Mouse (Mus musculus) embryonic facial prominence, embryonic 15.5 days (tissue): Measurements from ENCODE around the gene Atp6v1g2. TPM values are rescaled to one million over a fixed set of nuclear protein-coding genes. Genes with fewer than 3 reads are reported as not detected.

Source experiments
- ATAC-seq: fragments of 200-750 bp; cut with Nextera tagmentation; 2 replicates; pipeline ENCODE4 v1.8.0; 2017; ENCODE audit warnings: low read depth, moderate TSS enrichment; ENCODE audit not compliant: insufficient number of reproducible peaks, low FRiP score, low TSS enrichment
- H3K27ac ChIP-seq: fragments of 300-500 bp; sonication (generic); replicated peaks from 2 replicates; pipeline ENCODE4 v1.5.1; 2015; ENCODE audit warnings: mild to moderate bottlenecking, inconsistent platforms
- H3K27me3 ChIP-seq: fragments of 300-500 bp; sonication (generic); 2 replicates; pipeline ENCODE4 v1.6.1; 2015; ENCODE audit warnings: inconsistent platforms
- H3K36me3 ChIP-seq: fragments of 300-500 bp; sonication (generic); 2 replicates; pipeline ENCODE4 v1.6.1; 2015; ENCODE audit warnings: mild to moderate bottlenecking, inconsistent platforms
- H3K4me1 ChIP-seq: fragments of 300-500 bp; sonication (generic); 2 replicates; pipeline ENCODE4 v1.6.1; 2015; ENCODE audit warnings: inconsistent platforms
- H3K4me2 ChIP-seq: fragments of 300-500 bp; sonication (generic); replicated peaks from 2 replicates; pipeline ENCODE4 v1.6.1; 2015; ENCODE audit warnings: mild to moderate bottlenecking, inconsistent platforms
- H3K4me3 ChIP-seq: fragments of 300-500 bp; sonication (generic); replicated peaks from 2 replicates; pipeline ENCODE4 v1.5.1; 2015; ENCODE audit warnings: mild to moderate bottlenecking, inconsistent platforms
- H3K9ac ChIP-seq: fragments of 300-500 bp; sonication (generic); 2 replicates; pipeline ENCODE4 v1.6.1; 2015; ENCODE audit warnings: inconsistent platforms
- H3K9me3 ChIP-seq: fragments of 300-500 bp; sonication (generic); replicated peaks from 2 replicates; pipeline ENCODE4 v1.6.1; 2016; ENCODE audit warnings: inconsistent platforms
- WGBS: fragments of 180-500 bp; shearing (Covaris S2); methylation state at CpG from one replicate; pipeline ENCODE4 v1.1.7; 2015; 5-methylcytosine and 5-hydroxymethylcytosine counted together
- polyA plus RNA-seq: library from polyadenylated mRNA; unstranded; fragments of >200 nt; fragmentation: Nextera tagmentation; extraction: Ambion mirVana; gene quantifications from 2 replicates; pipeline ENCODE4 v1.2.1, GENCODE M21; 2015

Gene Atp6v1g2
- polyA plus RNA-seq, 1 experiment from 2014 or later: 4.4 TPM

DNA sequence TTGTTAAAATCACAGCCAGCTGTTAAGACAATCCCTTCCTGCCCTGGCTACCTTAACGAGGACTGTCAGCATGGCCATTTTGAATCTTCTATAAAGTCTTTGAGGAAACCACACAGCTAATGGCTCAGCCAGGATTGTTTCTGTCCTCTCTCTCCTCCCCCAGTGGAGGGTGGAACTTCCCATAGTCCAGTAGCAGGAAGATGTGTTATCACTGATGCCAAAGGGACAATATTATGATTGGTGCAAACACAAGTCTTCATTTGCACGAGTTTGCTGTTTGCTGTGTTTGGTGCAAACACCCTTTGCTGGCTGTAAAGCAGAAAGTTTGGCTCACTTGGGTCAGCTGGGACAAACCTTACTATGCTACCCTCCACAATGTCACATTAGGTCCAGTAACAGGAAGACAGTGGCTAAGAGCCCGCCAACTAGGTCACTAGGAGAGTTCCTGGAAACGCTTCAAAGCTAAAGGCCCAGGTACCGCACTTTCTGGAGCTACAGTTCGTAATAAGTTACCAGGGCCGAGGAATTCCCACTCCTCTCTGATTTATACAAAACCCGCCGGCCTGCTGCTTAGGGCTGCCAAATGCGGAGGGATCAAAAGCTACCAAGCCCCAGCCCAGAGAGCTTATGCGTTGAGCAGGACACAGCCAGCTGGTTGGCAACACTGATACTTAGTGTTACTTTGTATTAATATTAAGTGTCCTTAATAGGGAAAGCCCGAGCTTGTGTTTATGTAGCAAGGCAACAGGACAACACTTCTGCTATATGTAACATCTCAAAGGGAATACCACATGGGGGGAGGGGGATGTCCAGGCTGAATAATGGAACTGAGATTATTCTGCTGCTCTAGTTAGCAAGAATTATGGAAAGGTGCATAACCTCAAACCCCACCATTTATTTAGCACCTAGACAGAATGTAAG is 7.2 kb downstream of the Atp6v1g2 start:
- ATAC-seq: no peak
- H3K4me2 ChIP-seq: peak overlapping the region; percentile 84
- no peaks in the 10 kb centered on the region for H3K27me3 ChIP-seq
- peak overlapping the region; percentile 87 for H3K4me3 ChIP-seq
- peaks cover 25% of the 10 kb centered on the region for H3K36me3 ChIP-seq
- no peaks in the 10 kb centered on the region for H3K9me3 ChIP-seq
- WGBS: 29% methylated on average over 12 of the region's 12 CpGs
- peak overlapping the region; percentile 99 for H3K27ac ChIP-seq
- peaks cover 42% of the 10 kb centered on the region for H3K4me1 ChIP-seq
- peak overlapping the region; percentile 15; the same call in 1 of the 2 replicates for H3K9ac ChIP-seq

DNA sequence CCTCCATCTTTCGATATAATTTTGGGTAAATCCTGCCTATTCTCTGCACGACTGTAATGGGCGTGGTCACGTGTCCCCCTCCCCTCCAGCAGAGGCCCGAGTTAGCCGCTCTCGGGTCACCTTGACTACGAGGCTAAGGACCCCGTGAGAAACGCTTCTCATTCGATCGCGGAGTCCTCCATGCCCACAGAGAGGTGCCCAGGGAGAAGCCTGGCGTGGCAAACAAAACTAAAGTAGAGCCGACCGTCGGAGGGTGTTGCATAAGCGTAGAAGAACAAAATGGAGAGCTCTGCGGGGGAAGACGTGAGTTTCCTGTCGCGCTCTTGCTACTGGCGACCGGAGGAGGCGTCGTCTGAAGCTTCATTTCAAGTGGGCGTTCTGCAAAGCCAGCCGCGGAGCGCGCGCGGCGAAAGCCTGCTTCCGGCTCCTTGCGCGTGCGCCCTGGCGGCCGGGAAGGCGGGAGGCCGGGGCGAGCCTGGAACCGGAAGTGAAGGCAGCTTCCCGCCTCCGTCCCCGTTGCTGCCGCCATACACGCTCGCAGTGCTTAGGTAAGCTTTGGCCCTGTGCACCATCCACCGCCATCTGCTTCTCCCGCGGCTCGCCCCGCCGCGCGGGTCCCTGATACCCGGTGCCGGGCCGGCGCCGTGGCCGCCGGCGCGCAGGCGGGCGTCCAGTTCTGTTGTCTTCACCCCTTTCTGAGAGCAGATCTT is 8.0 kb downstream of the Atp6v1g2 start, which contains the start of gene Ddx39b:
Gene Ddx39b (plus strand): TSS at position 442 of the 710 bp plus-strand sequence.
- Histone ChIP-seq H3K4me1 (peaks cover 46% of the 10 kb centered on the region), H3K36me3 (peaks cover 32% of the 10 kb centered on the region), H3K4me3 (peak within 1 kb of the TSS; percentile 87), H3K27ac (peak within 1 kb of the TSS; percentile 99), H3K4me2 (peak within 1 kb of the TSS; percentile 84), H3K9ac (peak within 1 kb of the TSS; percentile 95), H3K9me3 (no peaks in the 10 kb centered on the region), H3K27me3 (no peaks in the 10 kb centered on the region)
- WGBS: under 1% methylated on average over 69 of the region's 69 CpGs
- peak; percentile 93 for ATAC-seq

- Histone ChIP-seq H3K27ac (peak overlapping the region; percentile 99), H3K9ac (peak overlapping the region; percentile 95), H3K27me3 (no peaks in the 10 kb centered on the region), H3K4me2 (peak overlapping the region; percentile 84), H3K4me3 (peak overlapping the region; percentile 87), H3K4me1 (peaks cover 50% of the 10 kb centered on the region), H3K9me3 (no peaks in the 10 kb centered on the region), H3K36me3 (peaks cover 40% of the 10 kb centered on the region)
- ATAC-seq: peak; percentile 55
- under 1% methylated on average over 54 of the region's 55 CpGs for WGBS
Measured at GRCm38 (mm10) chr17:35242015-35242941, 8.8 kb downstream of the Atp6v1g2 start.

DNA sequence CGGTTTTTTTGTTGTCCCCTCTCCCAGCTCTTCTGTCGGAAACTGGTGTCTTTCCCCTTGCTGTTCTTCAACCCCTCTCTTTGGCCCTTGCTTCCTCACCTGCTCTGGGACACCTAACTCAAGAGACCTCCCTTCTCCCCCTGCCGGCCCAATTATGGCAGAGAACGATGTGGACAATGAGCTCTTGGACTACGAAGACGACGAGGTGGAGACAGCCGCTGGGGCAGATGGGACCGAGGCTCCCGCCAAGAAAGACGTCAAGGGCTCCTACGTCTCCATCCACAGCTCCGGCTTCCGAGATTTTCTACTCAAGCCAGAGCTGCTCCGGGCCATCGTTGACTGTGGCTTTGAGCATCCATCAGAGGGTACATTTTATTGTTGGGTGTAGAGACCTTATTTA is 9.6 kb downstream of the Atp6v1g2 start:
- no peak for ATAC-seq
- Histone ChIP-seq H3K9me3 (no peaks in the 10 kb centered on the region), H3K36me3 (peaks cover 46% of the 10 kb centered on the region), H3K4me1 (peaks cover 53% of the 10 kb centered on the region), H3K4me2 (peak overlapping the region; percentile 84), H3K9ac (peak overlapping the region; percentile 95), H3K27me3 (no peaks in the 10 kb centered on the region), H3K27ac (peak overlapping the region; percentile 99), H3K4me3 (peak overlapping the region; percentile 87)
- WGBS: 2% methylated on average over 16 of the region's 16 CpGs

- H3K4me1 ChIP-seq: peaks cover 53% of the 10 kb centered on the region
- peak overlapping the region; percentile 87 for H3K4me3 ChIP-seq
- H3K27me3 ChIP-seq: no peaks in the 10 kb centered on the region
- H3K27ac ChIP-seq: no peak overlapping the region
- WGBS: 80% methylated on average over 2 of the region's 2 CpGs
- H3K36me3 ChIP-seq: peaks cover 65% of the 10 kb centered on the region
- no peak for ATAC-seq
- H3K9me3 ChIP-seq: no peaks in the 10 kb centered on the region
- H3K4me2 ChIP-seq: peak overlapping the region; percentile 84; the same call in 1 of the 2 replicates
- no peak overlapping the region for H3K9ac ChIP-seq
Measured at GRCm38 (mm10) chr17:35244999-35245398, 11.5 kb downstream of the Atp6v1g2 start.

DNA sequence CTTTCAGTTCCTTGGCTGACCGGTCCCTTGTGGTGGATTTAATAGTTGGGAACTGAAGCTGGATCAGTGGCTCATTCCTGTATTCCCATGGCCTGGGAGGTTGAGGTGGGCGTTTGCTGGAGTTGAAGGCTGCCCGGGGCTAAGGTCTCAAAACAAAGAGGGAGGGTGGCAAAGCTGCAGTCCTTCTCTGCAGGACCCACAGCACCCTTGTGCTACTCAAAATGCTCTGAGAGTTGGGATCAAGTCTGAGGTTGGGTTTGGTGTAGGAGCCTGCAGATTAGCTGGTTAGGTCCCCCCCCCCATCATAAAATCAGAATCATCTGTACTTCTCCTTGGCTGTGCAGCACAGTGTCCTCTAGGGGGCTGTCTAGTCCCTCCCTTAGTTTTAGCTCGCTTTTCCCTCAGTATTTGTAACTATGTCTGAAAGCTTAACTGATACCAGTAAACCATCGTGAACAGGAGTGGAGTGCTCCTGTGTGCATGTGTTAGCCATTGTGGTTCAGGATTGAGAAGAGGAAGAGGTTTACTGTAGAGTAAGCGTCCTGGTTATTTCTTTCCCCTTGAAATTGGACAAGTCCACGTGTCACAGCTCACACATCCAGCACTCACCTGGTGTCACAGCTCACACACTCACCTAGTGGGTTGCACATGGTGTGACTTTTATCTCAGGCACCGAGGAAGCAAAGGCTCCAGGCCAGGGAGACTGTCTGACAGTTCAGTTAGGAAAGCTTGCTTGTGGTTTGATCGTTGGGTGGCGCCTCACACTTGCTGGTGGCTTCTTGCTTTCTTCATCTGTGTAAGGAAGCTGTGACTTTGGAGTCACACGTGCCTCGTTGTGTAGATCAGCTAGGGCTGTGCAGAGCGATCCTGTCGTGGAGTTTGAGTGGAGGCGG is 12.5 kb downstream of the Atp6v1g2 start:
- Histone ChIP-seq H3K27me3 (no peaks in the 10 kb centered on the region), H3K4me3 (peak overlapping the region; percentile 1; the same call in 1 of the 2 replicates), H3K4me2 (no peak overlapping the region), H3K4me1 (peaks cover 44% of the 10 kb centered on the region), H3K36me3 (peaks cover 75% of the 10 kb centered on the region), H3K9ac (no peak overlapping the region), H3K27ac (no peak overlapping the region), H3K9me3 (no peaks in the 10 kb centered on the region)
- no peak for ATAC-seq
- WGBS: 75% methylated on average over 15 of the region's 15 CpGs

GRCm38 (mm10) chr17:35247144-35247543 is 13.7 kb downstream of the Atp6v1g2 start:
- H3K27me3 ChIP-seq: no peaks in the 10 kb centered on the region
- peaks cover 43% of the 10 kb centered on the region for H3K4me1 ChIP-seq
- peaks cover 83% of the 10 kb centered on the region for H3K36me3 ChIP-seq
- H3K27ac ChIP-seq: no peak overlapping the region
- no peak overlapping the region for H3K4me2 ChIP-seq
- no peak overlapping the region for H3K4me3 ChIP-seq
- 83% methylated on average over 7 of the region's 7 CpGs for WGBS
- no peaks in the 10 kb centered on the region for H3K9me3 ChIP-seq
- no peak overlapping the region for H3K9ac ChIP-seq
- ATAC-seq: no peak

DNA sequence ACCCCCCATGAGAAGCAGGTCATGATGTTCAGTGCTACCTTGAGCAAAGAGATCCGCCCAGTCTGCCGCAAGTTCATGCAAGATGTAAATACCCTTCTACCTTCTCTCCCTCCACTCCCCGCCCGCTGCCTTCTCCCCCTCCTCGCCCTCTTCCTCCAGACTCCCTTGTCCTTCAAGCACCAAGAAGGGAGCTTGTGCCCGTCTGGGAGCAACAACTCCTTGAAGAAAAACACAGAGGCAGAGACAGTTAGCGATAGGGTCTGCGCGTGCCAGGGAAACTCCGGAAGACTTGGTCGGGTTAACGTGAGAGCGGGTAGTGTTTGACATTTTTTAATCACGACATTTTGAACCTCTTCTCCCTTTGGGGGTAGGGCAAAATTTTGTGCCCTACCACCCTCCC is 15.5 kb downstream of the Atp6v1g2 start:
- WGBS: 86% methylated on average over 14 of the region's 14 CpGs
- Histone ChIP-seq H3K9me3 (no peaks in the 10 kb centered on the region), H3K27me3 (no peaks in the 10 kb centered on the region), H3K36me3 (peaks cover 96% of the 10 kb centered on the region), H3K4me3 (no peak overlapping the region), H3K4me1 (peaks cover 33% of the 10 kb centered on the region), H3K9ac (no peak overlapping the region), H3K27ac (no peak overlapping the region), H3K4me2 (no peak overlapping the region)
- no peak for ATAC-seq

DNA sequence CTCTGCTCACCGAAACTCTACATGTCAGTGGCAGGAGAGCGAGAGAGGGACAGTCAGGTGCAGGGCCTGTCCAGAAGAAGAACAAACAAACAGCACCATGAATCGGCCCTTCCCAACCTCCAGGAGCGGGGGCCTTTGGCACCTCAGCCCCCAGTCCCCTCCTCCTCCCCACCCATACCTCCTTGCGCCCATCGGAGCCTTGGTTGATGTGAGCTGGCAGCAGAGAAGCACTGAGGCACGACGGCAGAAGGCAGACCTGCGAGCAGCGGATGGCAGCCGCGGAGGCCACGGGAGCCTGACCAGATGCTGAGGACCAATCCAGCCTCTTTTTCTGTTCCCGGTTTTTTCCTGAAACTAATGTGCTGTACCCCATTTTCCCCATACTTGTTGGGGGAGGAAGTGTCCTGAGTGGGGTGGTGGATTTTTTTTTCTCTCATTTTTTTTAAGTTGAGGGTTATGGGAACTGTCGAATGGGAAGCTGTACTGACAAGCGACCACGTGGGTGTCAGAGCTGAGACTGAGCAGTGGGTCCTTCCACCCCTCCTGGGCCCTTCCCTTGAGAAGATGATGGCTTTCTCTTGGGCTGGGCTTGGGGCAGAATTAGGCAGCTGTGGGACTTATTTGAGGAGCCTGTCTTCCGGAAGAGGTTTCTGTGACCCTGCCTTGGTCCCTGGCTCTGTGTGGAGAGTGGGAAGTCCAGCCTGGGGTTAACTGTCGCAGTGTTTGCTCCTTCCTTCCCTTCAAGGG is 16.2 kb downstream of the Atp6v1g2 start:
- peaks cover 27% of the 10 kb centered on the region for H3K4me1 ChIP-seq
- H3K9me3 ChIP-seq: no peaks in the 10 kb centered on the region
- no peak overlapping the region for H3K9ac ChIP-seq
- H3K27me3 ChIP-seq: no peaks in the 10 kb centered on the region
- no peak for ATAC-seq
- H3K4me2 ChIP-seq: no peak overlapping the region
- H3K36me3 ChIP-seq: peaks cover 96% of the 10 kb centered on the region
- WGBS: 86% methylated on average over 19 of the region's 19 CpGs
- H3K27ac ChIP-seq: no peak overlapping the region
- H3K4me3 ChIP-seq: no peak overlapping the region
